Mouse (Mus musculus): ENCODE results near the gene Slc15a4. TPM values are rescaled to one million over a fixed set of nuclear protein-coding genes. Genes with fewer than 3 reads are reported as not detected.

Gene Slc15a4
- total and polyA plus RNA-seq, 3 experiments, result 31.7 to 35.5 TPM; not detected in 1

DNA sequence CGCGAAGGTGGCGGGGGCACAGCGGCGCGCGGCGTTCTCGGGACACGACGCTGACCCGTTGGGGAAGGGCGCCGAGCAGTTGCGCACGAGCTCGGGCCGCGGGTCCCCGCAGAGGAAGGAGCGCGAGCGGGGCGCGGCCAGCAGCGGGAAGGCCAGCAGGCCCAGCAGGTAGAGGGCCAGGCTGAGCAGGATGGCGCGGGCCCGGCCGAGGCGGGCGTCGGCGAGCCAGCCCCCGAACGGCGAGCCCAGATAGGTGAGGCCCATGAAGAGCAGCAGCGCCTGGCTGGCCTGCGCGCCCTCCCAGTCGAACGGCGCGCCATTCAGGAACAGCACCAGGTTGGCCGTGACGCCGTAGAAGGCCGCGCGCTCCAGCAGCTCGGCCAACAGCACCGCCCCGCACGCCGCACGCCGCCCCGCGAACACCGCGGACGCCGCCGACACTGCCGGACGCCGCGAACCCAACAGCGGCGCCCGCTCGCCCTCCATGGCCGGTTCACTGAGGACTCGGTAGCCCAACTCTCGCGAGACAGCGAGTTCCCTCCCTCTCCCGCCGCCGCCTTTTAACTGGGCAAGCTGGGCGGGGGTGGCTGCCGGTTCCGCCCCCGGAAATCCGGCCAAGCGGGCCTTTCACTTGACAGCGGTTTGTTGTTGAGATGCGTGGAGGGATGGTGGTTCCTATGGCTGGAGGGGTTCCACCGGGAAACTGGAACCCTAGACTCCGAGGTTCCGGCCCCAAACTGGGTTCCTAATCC lies 15.6 kb downstream of the Slc15a4 start (continued):
- TF ChIP-seq POLR2AphosphoS5 (IDR thresholded peaks at IDR 0.05; ENCODE audit: borderline replicate concordance, low read depth, low read length), result no peak
- TF ChIP-seq JUND (IDR thresholded peaks at IDR 0.05; ENCODE audit: low read depth, low read length), result no peak
- TF ChIP-seq CHD2 (IDR thresholded peaks at IDR 0.05; ENCODE audit: low read length), result peak; percentile 96
- TF ChIP-seq GATA1 (IDR thresholded peaks at IDR 0.05; ENCODE audit: low read depth, low read length), result no peak
- peak; percentile 41; the same call in 1 of the 2 replicates for TF ChIP-seq ETS1 (IDR thresholded peaks at IDR 0.05; ENCODE audit: low read depth, low read length)
- TF ChIP-seq HCFC1 (IDR thresholded peaks at IDR 0.05; ENCODE audit: low read depth, low read length), result peak; percentile 95
- TF ChIP-seq POLR2A (IDR thresholded peaks at IDR 0.05; ENCODE audit: control insufficient read depth in 1 of 2, insufficient read depth in 1 of 2, low read depth in 1 of 2, low read length in 2 of 2, poor library complexity in 1 of 2), result peak; percentile 92 to 93
- no peak for TF ChIP-seq GABPA (IDR thresholded peaks at IDR 0.05; ENCODE audit: low read depth, low read length)
- no peak for TF ChIP-seq NRF1 (IDR thresholded peaks at IDR 0.05; ENCODE audit: insufficient read depth, low read depth, low read length, poor library complexity, severe bottlenecking)
- no peak for TF ChIP-seq E2F4 (IDR thresholded peaks at IDR 0.05; ENCODE audit: borderline replicate concordance, low read depth, low read length)
- no peak for TF ChIP-seq USF1 (IDR thresholded peaks at IDR 0.05; ENCODE audit: low read depth, low read length)
- no peak for TF ChIP-seq USF2 (IDR thresholded peaks at IDR 0.05; ENCODE audit: borderline replicate concordance in 1 of 2, insufficient read depth in 1 of 2, low read depth in 1 of 2, low read length in 2 of 2)
- peak; percentile 79 for TF ChIP-seq NELFE (IDR thresholded peaks at IDR 0.05; ENCODE audit: low read depth, low read length)
- TF ChIP-seq ZKSCAN1 (IDR thresholded peaks at IDR 0.05; ENCODE audit: low read depth, low read length), result no peak

DNA sequence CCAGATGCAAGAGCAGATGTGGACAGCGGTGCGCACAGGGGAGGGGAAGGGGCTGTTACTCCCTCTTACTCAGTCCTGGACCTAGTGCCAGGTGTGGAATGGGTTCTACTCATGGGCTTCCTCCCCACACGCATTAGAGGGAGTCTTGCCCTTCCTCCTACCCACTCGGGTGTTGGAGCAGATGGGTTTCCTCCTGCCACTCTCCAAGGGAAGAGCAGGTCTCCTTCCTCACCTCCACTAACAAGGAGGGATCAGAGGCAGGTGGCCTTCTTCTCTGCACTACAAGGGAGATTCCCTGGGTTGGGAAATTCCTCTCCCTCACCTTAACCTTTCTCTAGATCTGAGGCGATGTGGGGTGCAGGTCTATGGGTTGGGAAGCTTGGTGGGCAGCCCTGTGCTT lies 16.5 kb downstream of the Slc15a4 start:
- H3K9me3 ChIP-seq (replicated peaks; ENCODE audit: insufficient read depth, low read length), result no peaks in the 10 kb centered on the region
- H3K4me3 ChIP-seq (ENCODE audit: control insufficient read depth in 1 of 2, insufficient read depth in 1 of 2, low read depth in 2 of 2, low read length in 2 of 2), result peak overlapping the region; percentile 63 to 92
- no peaks in the 10 kb centered on the region for H3K27me3 ChIP-seq (ENCODE audit: control insufficient read depth in 1 of 2, insufficient read depth in 2 of 2, low read length in 2 of 2)
- H3K79me2 ChIP-seq (ENCODE audit: control insufficient read depth, insufficient read depth, low read length, poor library complexity), result peaks cover 59% of the 10 kb centered on the region
- H3K27ac ChIP-seq (ENCODE audit: control insufficient read depth, low read depth, low read length), result no peak overlapping the region
- H3K9ac ChIP-seq (ENCODE audit: control insufficient read depth, low read depth, low read length, poor library complexity, severe bottlenecking), result peak overlapping the region; percentile 98
- peaks cover 5 to 30% of the 10 kb centered on the region in 2 experiments for H3K4me1 ChIP-seq (ENCODE audit: control insufficient read depth in 1 of 2, insufficient read depth in 2 of 2, low read length in 2 of 2)
- TF ChIP-seq MAZ (IDR thresholded peaks at IDR 0.05; ENCODE audit: low read depth, low read length) (no peak), ZNF384 (IDR thresholded peaks at IDR 0.05; ENCODE audit: low read depth, low read length) (no peak), ETS1 (IDR thresholded peaks at IDR 0.05; ENCODE audit: low read depth, low read length) (no peak), GABPA (IDR thresholded peaks at IDR 0.05; ENCODE audit: low read depth, low read length) (no peak), USF2 (IDR thresholded peaks at IDR 0.05; ENCODE audit: borderline replicate concordance in 1 of 2, insufficient read depth in 1 of 2, low read depth in 1 of 2, low read length in 2 of 2) (no peak), UBTF (IDR thresholded peaks at IDR 0.05; ENCODE audit: borderline replicate concordance, insufficient read depth, low read depth, low read length) (no peak), SMC3 (IDR thresholded peaks at IDR 0.05; ENCODE audit: low read depth, low read length) (no peak), POLR2AphosphoS2 (IDR thresholded peaks at IDR 0.05; ENCODE audit: low read length) (no peak), MAFK (IDR thresholded peaks at IDR 0.05; ENCODE audit: borderline replicate concordance, low read depth, low read length) (no peak), MAX (IDR thresholded peaks at IDR 0.05; ENCODE audit: low read length) (no peak), E2F4 (IDR thresholded peaks at IDR 0.05; ENCODE audit: borderline replicate concordance, low read depth, low read length) (no peak), CHD1 (IDR thresholded peaks at IDR 0.05; ENCODE audit: low read depth, low read length) (no peak), ZMIZ1 (IDR thresholded peaks at IDR 0.05; ENCODE audit: low read depth, low read length) (no peak), NELFE (IDR thresholded peaks at IDR 0.05; ENCODE audit: low read depth, low read length) (no peak), ZC3H11A (IDR thresholded peaks at IDR 0.05; ENCODE audit: low read depth, low read length) (no peak), MEF2A (IDR thresholded peaks at IDR 0.05; ENCODE audit: extremely low read depth, insufficient replicate concordance, low read depth, low read length, poor library complexity, severe bottlenecking) (no peak), HCFC1 (IDR thresholded peaks at IDR 0.05; ENCODE audit: low read depth, low read length) (no peak), CTCF (IDR thresholded peaks at IDR 0.05 in 2 of 3, conservative IDR thresholded peaks at IDR 0.05 in 1 of 3; ENCODE audit: control insufficient read depth in 1 of 3, insufficient read depth in 1 of 3, low read depth in 2 of 3, low read length in 3 of 3, poor library complexity in 1 of 3, severe bottlenecking in 1 of 3) (no peak), RCOR1 (IDR thresholded peaks at IDR 0.05; ENCODE audit: low read depth, low read length) (no peak)
- H3K36me3 ChIP-seq (ENCODE audit: control insufficient read depth in 1 of 2, insufficient read depth in 2 of 2, low read length in 2 of 2), result peaks cover 0 to 21% of the 10 kb centered on the region in 2 experiments; a peak in 3 of 4 replicates
- DNase-seq (ENCODE audit: low read depth, low spot score), result peak; percentile 23

All from MEL (cell line).